Mouse (Mus musculus): Measurements from ENCODE around the gene Chrdl2.
A peak's percentile ranks its signal among the peaks of the same experiment; 100 is the strongest.

The Chrdl2 gene

DNA sequence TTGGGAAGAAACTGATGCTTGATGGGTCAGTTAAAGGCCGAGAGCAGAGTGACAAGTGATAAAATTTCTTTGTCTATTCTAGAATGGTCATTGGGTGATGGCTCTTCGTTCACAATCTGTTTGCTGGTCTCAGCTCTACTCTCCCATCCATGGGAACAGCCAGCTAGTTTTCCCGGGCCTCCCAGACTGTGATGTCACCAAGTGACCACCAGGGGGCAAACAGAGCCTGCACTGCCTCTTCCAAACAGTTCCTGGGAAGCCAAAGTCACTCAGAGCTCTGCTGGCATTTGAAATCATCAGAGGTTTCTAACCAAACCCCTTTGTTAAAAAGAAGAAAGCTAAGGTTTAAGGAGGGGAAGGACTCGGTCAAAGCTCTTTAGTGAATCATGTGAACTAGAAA is 17.2 kb upstream of the Chrdl2 start:
- DNase-seq, result peak in 1 of 2 experiments; percentile 49

DNA sequence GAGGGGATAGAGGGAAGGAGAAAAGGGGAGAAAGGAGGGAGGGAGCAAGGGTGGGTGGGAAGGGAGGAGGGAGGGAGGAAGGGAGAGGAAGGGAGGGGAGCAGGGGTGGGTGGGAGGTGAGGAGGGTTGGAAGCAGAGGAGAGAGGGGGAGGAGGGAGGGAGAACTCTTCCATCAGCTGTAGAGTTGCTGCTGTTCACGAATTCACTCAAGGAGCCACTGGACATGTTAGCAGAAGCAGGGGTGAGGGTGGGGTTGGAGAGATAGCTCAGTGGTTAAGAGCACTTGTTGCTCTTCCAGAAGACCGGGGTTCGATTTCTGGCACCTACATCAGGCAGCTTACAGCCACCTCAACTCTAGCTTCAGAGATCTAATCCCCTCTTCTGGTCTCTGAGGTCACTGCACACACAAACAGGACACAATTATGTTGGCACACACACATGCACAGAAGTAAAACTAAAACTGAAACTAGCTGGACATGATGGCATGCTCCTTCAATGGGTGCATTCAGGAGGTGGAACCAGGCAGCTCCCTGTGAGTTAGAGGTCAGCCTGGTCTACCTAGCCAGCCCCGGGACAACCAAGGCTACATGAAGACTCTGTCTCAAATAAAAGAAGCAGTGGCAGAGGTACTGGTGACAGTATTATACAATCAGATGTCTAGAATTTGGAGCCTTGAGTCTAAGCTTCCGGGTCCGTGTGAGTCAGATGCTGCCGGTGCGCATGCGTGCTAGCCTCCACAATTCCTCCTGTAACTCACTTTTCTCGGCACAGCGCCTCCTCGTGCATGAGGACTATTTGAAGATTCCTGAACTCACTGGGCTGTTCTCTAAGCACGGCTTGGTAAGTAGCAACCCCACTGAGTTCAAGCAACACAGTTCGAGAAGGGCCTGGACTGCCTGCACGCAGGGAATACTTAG is 15.9 kb upstream of the Chrdl2 start:
- DNase-seq, result no peak

DNA sequence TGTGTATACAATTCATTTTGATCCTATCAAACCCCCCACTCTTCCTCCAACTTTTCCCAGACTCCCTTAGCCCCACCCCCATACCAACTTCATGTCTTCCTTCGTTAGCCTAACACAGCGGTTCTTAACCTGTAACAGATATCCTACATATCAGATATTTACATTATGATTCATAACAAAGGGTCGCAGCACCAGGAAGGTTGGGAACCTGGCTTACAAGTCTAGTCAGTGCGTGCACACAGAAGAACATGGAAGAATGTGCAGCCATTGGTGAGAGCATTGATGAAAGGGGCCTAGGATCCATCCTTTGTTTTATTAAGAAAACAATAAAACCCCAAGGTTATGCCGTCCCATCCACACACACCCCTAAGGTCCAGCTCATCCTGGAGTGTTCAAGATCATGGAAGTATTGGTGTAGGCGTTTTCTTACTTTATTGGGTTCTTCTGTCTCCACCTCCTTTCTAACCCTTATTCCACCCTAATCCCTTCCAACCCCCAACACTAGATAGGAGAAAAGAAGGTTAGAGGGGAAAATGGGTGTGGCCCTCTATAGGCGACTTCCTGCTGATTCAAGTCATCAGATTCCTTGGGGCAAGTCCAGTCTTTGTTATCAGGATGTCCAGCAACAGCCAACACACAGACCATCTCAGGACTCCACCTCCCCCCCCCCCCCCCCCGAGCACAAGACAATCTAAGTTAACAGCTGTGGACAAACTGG is 14.8 kb upstream of the Chrdl2 start:
- no peak for DNase-seq

DNA sequence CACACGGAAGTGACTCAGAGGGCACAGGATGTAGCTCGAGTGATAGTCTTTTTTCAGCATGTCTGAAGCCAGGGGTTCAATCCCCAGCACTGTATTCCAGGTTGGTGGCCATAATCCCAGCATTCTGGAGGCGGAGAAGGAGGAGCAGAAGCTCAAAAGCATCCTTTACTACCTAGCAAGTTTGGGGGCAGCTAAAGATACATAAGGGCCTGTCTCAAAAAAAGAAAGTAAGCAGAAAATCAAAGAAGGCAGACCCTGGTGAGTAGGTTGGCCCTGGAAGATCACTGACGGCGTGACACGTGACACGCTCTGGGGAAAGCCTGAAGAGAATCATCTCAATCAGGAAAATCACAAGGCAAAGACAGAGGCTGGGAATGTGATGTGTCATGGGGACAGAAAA is 12.8 kb upstream of the Chrdl2 start:
- no peak for DNase-seq

DNA sequence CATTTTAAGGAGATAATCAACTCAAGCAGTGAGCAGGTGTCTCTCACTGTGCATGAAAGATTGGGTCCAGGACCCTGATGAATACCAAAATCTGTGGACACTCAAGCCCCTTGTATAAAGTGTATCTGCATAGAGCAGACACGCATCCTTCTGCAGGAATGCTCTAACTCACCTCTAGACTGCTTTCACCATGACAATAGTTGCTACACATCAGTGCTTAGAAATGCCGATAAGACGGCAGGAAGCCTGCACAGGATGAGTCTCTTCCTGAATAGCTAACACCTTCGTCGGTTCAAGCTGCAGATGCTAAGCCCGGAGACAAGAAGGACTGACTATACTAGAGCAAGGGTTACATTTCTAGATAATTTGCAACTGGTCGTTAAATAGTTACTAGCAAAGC is 10.8 kb upstream of the Chrdl2 start:
- no peak for DNase-seq

DNA sequence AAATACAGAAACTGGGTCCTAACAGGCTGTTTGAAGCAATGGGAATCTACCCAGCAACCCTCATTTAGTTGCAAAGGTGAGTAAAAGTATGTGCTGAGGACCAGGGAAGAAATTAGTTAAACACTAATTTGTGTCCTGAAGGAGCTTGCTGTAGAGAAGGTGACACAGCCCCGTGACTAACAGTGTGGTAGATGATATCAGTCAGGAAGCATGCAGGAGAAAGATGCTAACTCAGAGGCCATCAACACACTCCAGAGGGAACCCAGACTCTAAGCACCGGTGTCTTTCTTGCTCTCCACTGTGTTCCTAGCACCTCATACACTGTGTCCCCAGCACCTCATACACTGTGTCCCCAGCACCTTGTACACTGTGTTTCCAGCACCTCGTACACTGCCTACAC is 7.3 kb upstream of the Chrdl2 start:
- no peak for DNase-seq

DNA sequence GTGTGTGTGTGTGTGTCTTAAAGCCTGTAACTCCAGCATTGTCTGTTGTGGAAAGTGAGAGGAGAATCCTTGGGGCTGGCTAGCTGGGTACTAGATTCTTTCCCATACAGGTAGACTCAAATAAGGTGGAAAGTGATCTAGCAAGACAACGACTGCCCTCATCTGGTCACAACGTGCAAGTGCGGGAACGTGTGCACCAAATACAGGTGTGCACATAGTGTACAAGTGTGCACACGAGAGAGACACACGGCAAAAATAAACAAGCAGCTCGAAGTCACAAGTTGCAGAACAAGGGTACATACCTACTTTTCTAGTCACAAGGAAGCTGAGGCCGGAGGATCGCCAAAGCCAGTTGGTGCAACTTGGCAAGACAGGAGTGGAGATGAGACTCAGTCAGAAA is 2.2 kb upstream of the Chrdl2 start:
- peak in 1 of 2 experiments; percentile 18 for DNase-seq

DNA sequence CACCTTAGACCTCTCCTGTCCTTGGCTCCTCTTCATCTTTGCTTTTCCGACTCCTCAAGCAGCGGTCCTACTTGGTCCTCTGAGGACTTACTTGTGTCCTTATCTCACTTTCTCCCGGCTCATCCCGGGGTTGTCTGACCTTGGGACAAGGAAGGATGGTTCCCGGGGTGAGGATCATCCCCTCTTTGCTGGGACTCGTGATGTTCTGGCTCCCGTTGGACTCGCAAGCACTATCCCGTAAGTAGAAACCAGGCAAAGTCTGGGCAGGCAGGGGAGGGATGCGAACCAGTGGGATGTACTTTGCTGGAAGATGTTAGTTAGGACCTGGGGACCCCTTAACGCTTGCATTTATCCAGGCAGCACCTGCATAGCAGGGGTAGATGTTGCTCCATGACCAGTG is 439 bp downstream of the Chrdl2 start:
- no peak for DNase-seq

DNA sequence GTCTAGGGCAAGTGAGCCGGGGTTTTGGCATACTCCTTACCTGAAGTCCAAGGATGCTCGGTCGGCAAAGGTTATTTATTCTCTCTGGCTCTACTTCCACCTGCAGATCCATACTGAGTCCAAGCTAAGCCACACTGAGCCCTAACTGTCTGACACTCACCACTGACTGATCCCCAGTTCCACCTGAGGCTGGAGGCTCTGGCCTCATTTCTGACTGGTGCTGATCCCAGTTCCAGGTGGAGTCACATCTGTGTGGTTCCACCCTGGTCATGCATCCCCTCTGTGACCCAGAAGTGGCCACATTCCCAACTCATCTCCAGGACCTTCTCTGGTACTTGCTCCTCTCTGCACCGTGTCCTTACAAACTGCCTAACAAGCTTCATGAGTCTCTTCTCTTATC is 2.8 kb downstream of the Chrdl2 start:
- DNase-seq, result no peak

DNA sequence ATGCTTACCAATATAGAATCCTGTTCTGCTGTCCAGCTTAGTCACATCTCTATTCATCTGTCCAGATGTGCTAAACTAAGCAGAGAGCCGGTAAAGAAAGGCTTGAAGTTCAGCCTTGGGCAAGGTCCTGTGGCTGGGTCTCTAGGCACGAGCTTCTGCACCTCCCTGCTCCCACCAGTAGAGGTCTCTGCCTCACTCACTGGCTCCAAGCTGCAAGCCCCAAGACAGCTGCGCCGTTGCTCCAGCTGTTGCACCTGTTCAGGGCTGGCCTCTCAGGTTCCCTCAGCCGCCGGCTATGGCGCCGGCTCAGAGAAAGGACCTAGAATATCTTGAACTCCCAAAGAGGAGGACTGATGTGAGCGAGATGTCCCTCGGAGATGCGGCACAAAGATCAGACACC is 3.7 kb downstream of the Chrdl2 start:
- DNase-seq, result peak; percentile 19 to 56

DNA sequence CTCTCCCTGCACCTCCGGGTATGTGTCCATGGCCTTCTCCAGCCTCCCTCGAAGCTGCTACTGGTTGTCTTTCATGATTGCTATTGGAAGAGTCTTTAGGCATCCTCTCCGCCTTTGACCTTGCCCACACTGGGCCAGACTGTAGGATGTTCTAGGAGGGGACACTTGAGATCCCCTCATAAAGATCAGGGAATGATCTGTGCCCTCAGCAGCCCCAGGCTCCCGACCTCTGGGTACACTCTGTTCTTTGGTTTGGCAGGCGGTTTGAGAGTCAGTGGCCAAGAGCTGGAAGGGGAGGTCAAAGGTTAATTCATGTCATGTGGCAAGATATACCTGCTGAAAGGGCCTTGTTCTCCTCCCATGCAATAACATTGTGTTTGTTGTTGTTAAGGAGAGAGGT is 4.7 kb downstream of the Chrdl2 start:
- DNase-seq, result no peak

DNA sequence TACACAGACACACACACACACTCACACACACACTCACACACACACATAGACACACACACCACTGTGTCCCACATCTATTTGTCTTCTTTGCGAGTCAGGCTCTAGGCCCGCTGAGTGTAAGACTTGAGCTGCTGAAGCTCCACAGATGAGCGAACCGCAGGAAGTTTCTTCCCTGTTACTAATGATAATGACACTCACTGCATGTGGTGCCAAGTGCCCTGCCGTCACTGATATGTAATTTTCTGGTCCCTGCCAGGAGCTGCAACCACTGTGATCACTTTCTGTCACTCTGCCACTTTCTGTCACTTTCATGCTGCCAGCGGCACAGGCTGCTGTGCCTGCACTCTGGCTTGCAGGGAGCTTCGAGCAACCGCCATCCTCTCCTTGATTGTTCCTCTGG is 6.1 kb downstream of the Chrdl2 start:
- DNase-seq, result no peak

DNA sequence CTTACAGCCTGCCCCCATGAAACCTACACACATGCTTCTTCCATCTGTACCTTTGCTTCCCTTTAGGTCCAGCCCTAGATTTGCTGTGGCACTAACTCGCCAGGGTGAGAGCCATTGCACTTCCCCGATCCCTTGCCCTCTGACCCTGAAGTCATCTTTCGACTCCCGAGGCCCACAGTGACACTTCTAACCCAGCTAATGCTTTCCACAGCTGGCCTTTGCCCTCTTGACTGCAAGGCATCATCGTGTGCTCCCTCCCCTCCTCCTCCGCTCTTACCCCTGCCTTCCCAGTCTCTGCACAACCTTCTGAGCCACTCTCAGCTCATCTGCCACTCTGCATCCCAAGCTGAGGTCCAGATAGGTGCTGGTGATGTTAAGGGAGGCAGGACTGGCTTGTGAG is 6.5 kb downstream of the Chrdl2 start:
- no peak for DNase-seq

DNA sequence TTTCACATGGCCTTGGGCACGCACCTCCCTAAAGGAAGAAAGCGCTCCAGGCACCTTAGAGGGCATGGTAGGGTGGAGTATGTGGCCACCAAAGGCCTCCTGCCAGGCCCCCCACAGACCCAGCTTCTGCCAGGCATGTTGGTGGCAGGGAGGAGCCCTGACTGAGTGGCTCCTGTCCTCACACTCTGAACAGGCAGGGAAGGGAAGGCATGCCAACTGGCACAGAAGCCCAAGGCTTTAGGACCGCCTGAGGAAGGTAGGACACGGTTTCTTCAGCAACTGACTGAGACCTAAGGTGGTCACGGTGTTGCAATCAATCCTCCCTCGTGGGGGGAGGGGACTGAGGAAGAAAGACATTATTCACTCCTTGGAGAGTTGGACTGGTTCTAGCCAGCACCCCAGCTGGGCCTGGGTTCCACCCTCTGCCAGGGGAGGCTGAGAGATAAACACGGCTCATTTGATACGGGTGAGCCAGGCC is 8.2 kb downstream of the Chrdl2 start:
- no peak for DNase-seq

DNA sequence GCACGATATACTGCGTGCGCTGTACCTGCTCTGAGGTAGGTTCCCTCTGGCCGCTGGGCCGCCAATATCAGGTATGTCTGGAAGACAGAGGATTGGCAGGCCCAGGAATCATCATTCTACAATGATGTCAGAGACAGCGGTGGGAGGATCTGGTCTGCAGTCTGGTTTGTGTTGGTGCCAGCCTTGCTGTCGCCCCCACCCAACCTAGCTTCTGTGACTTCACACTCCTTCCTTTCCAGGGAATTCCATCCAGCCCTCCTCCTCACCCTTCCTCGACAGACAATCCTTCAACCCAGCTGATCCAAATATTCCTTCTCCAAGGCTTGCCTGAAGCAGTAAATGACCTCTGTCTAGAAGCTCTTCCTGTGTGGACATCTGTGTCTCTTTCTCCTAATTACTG is 11.1 kb downstream of the Chrdl2 start:
- no peak for DNase-seq

DNA sequence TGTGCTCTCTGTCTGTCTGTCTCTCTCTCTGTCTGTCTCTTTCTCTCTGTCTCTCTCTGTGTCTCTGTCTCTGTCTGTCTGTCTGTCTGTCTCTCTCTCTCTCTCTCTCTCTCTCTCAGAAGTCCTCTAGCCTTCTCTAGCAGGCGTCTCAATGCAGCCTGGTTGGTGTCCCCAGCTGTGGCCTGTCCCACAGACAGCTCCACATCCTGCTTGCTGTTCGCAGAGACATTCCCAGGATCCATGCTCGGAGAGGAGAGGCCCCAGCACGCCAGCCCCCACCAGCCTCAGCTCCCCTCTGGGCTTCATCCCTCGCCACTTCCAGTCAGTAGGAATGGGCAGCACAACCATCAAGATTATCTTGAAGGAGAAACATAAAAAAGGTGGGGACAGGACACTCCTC is 21.4 kb downstream of the Chrdl2 start:
- DNase-seq, result no peak

DNA sequence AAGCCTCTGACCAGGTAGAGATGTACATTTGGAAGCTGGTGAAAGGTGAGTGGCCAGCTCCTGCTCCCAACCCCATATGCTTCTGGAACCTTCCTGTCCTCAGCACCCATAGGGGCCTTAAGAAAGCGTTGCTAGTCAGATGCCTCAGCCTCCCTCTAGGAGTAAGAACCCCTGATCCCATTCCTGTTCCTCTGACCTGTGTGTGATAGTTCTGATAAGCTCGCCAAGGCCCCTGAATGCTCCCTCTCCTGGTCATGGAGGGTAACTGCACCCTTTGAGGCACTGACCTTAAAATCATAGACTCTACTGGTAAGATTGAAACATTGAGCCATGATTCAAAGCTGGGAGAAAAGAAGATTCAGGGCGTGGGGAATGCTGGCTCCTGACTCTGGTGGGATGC is 23.3 kb downstream of the Chrdl2 start:
- DNase-seq, result no peak

DNA sequence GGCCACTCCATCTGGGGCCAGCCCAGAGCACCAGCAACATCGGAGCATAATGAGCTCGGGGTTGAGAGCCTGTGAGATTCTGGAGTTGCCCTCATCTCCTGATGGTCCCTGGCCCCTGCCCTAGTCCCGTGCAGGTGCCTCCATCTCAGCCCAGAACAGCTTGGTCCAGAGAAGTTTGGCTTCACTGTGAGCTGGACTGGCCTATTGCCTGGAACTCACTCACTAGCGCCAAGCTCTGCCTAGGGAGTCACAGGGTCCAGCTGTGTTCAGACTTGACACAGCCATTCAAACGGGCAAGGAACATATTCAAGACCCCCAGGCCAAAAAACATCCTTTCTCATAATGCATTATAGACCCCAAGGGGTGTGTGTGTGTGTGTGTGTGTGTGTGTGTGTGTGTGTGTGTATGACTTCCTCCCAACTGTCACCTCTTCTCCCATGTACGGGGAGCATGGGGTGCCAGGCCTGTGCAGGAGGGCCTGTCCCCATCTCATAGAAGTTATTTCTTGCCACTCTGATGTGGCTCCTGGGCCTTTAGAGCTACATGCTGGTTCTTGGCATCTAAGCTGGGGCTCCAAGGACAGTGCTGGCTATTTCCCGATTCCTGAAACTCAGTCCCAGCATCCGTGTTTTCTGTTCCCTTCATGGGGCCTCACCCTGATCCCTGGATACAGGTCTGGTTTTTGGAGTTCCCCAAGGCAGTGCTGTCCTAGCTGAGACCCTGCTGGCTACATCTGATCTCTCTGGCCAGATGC is 25.2 kb downstream of the Chrdl2 start:
- DNase-seq, result no peak

DNA sequence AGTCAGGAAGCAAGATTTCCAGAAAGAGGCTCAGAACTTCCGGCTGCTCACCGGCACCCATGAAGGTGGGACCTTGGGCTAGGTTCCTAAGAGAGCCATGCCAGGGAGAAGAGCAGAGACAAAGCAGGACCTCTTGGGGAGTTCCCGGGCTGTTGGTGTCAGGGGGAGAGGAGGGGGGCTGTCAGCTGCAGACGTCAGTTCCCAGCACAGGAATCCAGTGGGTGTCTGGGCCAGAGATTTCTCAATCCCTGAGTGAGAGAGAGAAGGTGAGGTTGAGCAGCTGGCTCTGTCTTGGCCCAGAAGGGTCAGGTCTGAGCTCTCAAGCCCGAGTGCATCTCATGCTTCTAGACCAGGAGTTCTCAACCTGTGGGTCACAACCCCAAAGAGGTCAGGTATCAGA is 27.7 kb downstream of the Chrdl2 start:
- DNase-seq, result no peak

DNA sequence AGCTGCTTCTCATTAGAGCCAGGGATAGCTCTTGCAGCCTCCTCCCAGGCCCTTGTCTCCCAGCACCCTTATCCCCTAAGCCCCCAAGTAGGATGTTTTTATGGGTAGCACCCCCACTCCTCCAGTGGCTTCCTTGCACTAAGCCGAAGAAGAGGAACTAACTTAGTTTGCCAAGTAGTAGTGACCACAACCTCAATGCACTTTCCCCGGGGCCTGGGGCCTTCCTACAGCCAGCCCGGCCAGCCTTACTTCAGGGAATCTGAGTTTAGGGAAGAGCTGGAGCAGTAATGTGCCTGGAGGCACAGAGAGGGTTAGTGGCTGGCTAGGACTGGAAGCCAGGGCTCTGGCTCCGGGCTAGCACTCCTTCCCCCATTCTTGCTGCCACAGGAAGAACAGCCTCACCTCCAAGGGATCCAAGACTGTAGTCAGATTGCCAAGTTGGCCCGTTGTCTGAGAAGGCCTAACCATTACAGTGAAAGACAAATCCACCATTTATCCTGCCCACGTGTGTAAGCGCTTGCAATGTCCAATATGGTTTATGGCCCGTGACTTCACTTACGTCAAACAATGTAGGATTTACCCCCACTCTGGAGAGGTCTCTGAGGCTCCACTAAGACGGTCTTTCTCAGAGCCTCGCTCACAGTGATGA is 29.0 kb downstream of the Chrdl2 start:
- no peak for DNase-seq

DNA sequence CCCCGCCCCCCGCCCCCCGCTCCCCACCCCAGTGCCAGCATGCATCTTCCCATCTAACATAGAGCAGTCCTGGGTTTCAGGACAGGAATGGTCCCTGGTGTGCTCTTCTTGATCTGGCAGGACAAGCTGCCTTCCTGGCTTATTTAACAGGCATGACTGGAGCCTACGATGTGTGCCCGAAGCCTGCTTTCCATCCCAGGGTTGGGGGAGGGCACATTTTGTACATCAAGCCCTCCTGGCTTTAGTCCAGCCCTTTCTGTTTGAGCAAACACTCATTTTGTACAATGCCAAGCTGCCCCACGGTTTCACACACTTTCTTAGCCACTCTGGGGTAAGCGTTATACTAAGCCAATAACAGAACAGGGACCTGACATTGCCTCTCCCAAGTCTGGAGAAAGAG is 30.1 kb downstream of the Chrdl2 start:
- DNase-seq, result no peak

DNA sequence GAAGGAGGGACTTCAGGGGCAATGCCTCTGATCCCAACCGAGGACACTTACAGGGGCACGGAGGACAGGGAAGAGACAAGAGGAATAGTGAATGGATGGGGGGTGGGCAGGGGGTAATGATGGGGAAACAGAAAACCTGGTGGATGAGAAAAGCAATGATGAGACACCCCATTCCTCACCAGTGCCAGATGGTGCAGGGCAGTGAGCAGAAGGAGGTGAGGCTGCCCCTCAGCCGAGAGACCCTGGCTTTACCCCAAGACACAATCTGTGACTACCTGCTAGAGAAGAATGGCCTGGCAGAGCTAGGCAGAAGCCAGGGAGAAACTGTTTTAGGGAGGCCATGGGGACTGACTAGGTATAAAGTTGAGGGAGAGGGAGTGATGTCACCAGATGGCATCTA is 30.5 kb downstream of the Chrdl2 start:
- no peak for DNase-seq

DNA sequence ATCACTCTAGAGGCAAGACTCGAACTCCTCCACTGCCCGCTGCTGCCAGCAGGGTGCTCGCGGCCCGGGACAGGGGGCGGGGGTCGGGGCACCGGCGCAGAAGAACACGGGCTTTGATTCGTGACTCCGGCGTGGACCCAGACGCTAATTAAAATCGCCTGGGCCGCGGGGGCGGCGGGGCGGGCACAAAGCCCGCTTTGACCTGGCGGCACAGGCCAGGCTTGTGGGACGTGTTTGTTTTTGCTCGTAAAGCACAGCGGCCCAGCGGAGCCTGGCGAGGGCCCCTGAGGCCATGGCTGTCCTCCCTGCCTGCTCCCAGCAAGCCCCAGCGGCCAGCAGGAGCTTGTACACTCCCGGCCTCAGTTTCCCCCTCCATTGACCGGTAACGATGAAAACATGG is 36.1 kb downstream of the Chrdl2 start:
- DNase-seq, result no peak

All from spleen, adult 18-20 months (tissue).